Mouse (Mus musculus) limb, embryonic 14.5 days (tissue): ENCODE measurements around the gene Sh3gl1. TPM values are rescaled to one million over a fixed set of nuclear protein-coding genes. Genes with fewer than 3 reads are reported as not detected.

Experiments
- ATAC-seq: fragments of 200-750 bp; cut with Nextera tagmentation; 2 replicates; pipeline ENCODE4 v1.8.0; 2017; ENCODE audit warnings: low read depth, moderate number of reproducible peaks, moderate TSS enrichment; ENCODE audit not compliant: low FRiP score
- DNase-seq: peaks from one replicate; pipeline ENCODE4 v3.0.0-alpha.2; 2015; ENCODE audit warnings: low spot score
- H3K27ac ChIP-seq: fragments of 300-500 bp; sonication (generic); replicated peaks from 2 replicates; pipeline ENCODE4 v1.5.1; 2014; ENCODE audit warnings: low read depth, mild to moderate bottlenecking, low read length, moderate library complexity, mixed read lengths
- H3K27me3 ChIP-seq: fragments of 300-500 bp; sonication (generic); 2 replicates; pipeline ENCODE4 v1.6.1; 2014; ENCODE audit warnings: low read length, mixed read lengths; ENCODE audit not compliant: control insufficient read depth, insufficient read depth
- H3K36me3 ChIP-seq: fragments of 300-500 bp; sonication (generic); 2 replicates; pipeline ENCODE4 v1.6.1; 2014; ENCODE audit warnings: mild to moderate bottlenecking, low read length, moderate library complexity, mixed read lengths; ENCODE audit not compliant: control insufficient read depth, insufficient read depth
- H3K4me1 ChIP-seq: fragments of 300-500 bp; sonication (generic); 2 replicates; pipeline ENCODE4 v1.6.1; 2014; ENCODE audit warnings: antibody characterized with exemption, low read length, mixed read lengths; ENCODE audit not compliant: control insufficient read depth, insufficient read depth
- H3K4me2 ChIP-seq: fragments of 300-500 bp; sonication (generic); replicated peaks from 2 replicates; pipeline ENCODE4 v1.6.1; 2014; ENCODE audit warnings: low read depth, mild to moderate bottlenecking, low read length, moderate library complexity; ENCODE audit not compliant: severe bottlenecking
- H3K4me3 ChIP-seq: fragments of 300-500 bp; sonication (generic); replicated peaks from 2 replicates; pipeline ENCODE4 v1.5.1; 2014; ENCODE audit warnings: low read length
- H3K9ac ChIP-seq: fragments of 300-500 bp; sonication (generic); 2 replicates; pipeline ENCODE4 v1.6.1; 2014; ENCODE audit warnings: mild to moderate bottlenecking, low read depth, low read length, moderate library complexity; ENCODE audit not compliant: severe bottlenecking
- H3K9me3 ChIP-seq: fragments of 300-500 bp; sonication (generic); 2 replicates; pipeline ENCODE4 v1.6.1; 2016; ENCODE audit warnings: low read length; ENCODE audit not compliant: control insufficient read depth
- POLR2A ChIP-seq: fragments of 200-500 bp; IDR thresholded peaks from 2 replicates; pipeline ENCODE4 v1.8.0; 2012; ENCODE audit warnings: inconsistent platforms, mild to moderate bottlenecking, moderate library complexity, borderline replicate concordance; ENCODE audit not compliant: insufficient read depth, insufficient read length; ENCODE audit errors: extremely low read depth
- WGBS: fragments of 180-500 bp; shearing (Covaris S2); extraction: QIAGEN DNeasy Blood & Tissue Kit; methylation state at CpG from one replicate; pipeline ENCODE4 v1.1.7; 2014; 5-methylcytosine and 5-hydroxymethylcytosine counted together
- polyA plus RNA-seq, 2 experiments: library from polyadenylated mRNA; depleted of rRNA in 1 of 2; stranded (reverse) in 1 of 2; unstranded in 1 of 2; fragments of >200 nt; fragmentation: Nextera tagmentation in 1 of 2; extraction: Ambion mirVana in 1 of 2; gene quantifications; 2 replicates each; pipeline versions ENCODE4 v1.2.1 to v1.2.3; 2012 to 2014

The Sh3gl1 gene
- polyA plus RNA-seq, 2 experiments, result 166 to 176 TPM

DNA sequence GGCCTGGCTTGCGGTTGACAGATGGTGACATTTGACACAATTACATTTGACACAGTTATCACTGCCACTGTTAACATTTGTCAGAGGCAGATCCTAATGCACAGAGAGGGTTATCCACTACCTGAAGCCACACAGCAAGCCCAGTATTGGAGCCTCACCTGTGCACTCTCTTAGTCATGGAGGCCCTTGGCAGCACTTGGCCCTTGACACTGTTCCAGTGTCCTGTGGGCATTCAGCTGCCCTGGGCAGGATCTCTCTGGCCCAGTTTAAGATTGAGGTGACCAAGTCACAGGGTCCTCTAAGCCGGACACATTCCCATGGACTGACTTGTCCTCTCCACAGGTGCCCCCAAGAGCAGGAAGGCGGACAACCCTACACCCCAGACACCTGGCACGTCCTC, 69.2 kb downstream of the Sh3gl1 start:
- no peak overlapping the region for H3K9ac ChIP-seq
- no peak overlapping the region for H3K27ac ChIP-seq
- H3K27me3 ChIP-seq, result no peaks in the 10 kb centered on the region
- H3K4me2 ChIP-seq, result no peak overlapping the region
- H3K36me3 ChIP-seq, result peaks cover 42% of the 10 kb centered on the region
- no peaks in the 10 kb centered on the region for H3K9me3 ChIP-seq
- H3K4me3 ChIP-seq, result no peak overlapping the region
- no peak for TF ChIP-seq POLR2A
- DNase-seq, result no peak
- H3K4me1 ChIP-seq, result peaks cover 6% of the 10 kb centered on the region; the same call in 1 of the 2 replicates
- WGBS, result 90% methylated on average over 4 of the region's 4 CpGs
- ATAC-seq, result no peak

Other genes with a start within 250 kb of the Sh3gl1 start
- 2.1 and 3.5 TPM in 2 replicates for gene Zfp119a, start 157.7 kb downstream of the Sh3gl1 start, polyA plus RNA-seq (2012; rRNA removed)
- 10.3 and 11.4 TPM in 2 replicates for gene Zfp119a, start 157.7 kb downstream of the Sh3gl1 start, polyA plus RNA-seq (2014; fragmentation: Nextera tagmentation; extraction: Ambion mirVana)
- gene Zfp959, start 144.5 kb downstream of the Sh3gl1 start, polyA plus RNA-seq (2012; rRNA removed), result 5.3 and 7.6 TPM in 2 replicates
- 11.1 and 12.1 TPM in 2 replicates for gene Zfp959, start 144.5 kb downstream of the Sh3gl1 start, polyA plus RNA-seq (2014; fragmentation: Nextera tagmentation; extraction: Ambion mirVana)
- gene Zfp119b, start 87.1 kb downstream of the Sh3gl1 start, polyA plus RNA-seq (2012; rRNA removed), result 1.9 and 3.5 TPM in 2 replicates
- gene Zfp119b, start 87.1 kb downstream of the Sh3gl1 start, polyA plus RNA-seq (2014; fragmentation: Nextera tagmentation; extraction: Ambion mirVana), result 7.1 and 8.3 TPM in 2 replicates
- gene Ebi3, start 84.0 kb downstream of the Sh3gl1 start, polyA plus RNA-seq (2012; rRNA removed), result 2.3 and 2.8 TPM in 2 replicates
- gene Ebi3, start 84.0 kb downstream of the Sh3gl1 start, polyA plus RNA-seq (2014; fragmentation: Nextera tagmentation; extraction: Ambion mirVana), result 1.7 and 2.2 TPM in 2 replicates
- gene Yju2, start 77.5 kb downstream of the Sh3gl1 start, polyA plus RNA-seq (2012; rRNA removed), result 9.3 and 13.3 TPM in 2 replicates
- gene Yju2, start 77.5 kb downstream of the Sh3gl1 start, polyA plus RNA-seq (2014; fragmentation: Nextera tagmentation; extraction: Ambion mirVana), result 16.7 and 19.2 TPM in 2 replicates
- 58.0 and 77.5 TPM in 2 replicates for gene Shd, start 66.2 kb downstream of the Sh3gl1 start, polyA plus RNA-seq (2012; rRNA removed)
- 25.8 and 33.7 TPM in 2 replicates for gene Shd, start 66.2 kb downstream of the Sh3gl1 start, polyA plus RNA-seq (2014; fragmentation: Nextera tagmentation; extraction: Ambion mirVana)
- gene Fsd1, start 50.1 kb downstream of the Sh3gl1 start, polyA plus RNA-seq (2012; rRNA removed), result 27.5 and 29.4 TPM in 2 replicates
- gene Fsd1, start 50.1 kb downstream of the Sh3gl1 start, polyA plus RNA-seq (2014; fragmentation: Nextera tagmentation; extraction: Ambion mirVana), result 14.2 and 18.7 TPM in 2 replicates
- 14.7 TPM in 2 replicates for gene Stap2, start 31.1 kb downstream of the Sh3gl1 start, polyA plus RNA-seq (2012; rRNA removed)
- 14.4 and 18.7 TPM in 2 replicates for gene Stap2, start 31.1 kb downstream of the Sh3gl1 start, polyA plus RNA-seq (2014; fragmentation: Nextera tagmentation; extraction: Ambion mirVana)
- 118 and 148 TPM in 2 replicates for gene Mpnd, start 30.9 kb downstream of the Sh3gl1 start, polyA plus RNA-seq (2012; rRNA removed)
- 101 and 114 TPM in 2 replicates for gene Mpnd, start 30.9 kb downstream of the Sh3gl1 start, polyA plus RNA-seq (2014; fragmentation: Nextera tagmentation; extraction: Ambion mirVana)
- 22.8 and 25.1 TPM in 2 replicates for gene Chaf1a, start 3.8 kb upstream of the Sh3gl1 start, polyA plus RNA-seq (2012; rRNA removed)
- 18.4 and 19.3 TPM in 2 replicates for gene Chaf1a, start 3.8 kb upstream of the Sh3gl1 start, polyA plus RNA-seq (2014; fragmentation: Nextera tagmentation; extraction: Ambion mirVana)
- gene Ubxn6, start 38.4 kb upstream of the Sh3gl1 start, polyA plus RNA-seq (2012; rRNA removed), result 61.9 and 82.9 TPM in 2 replicates
- 36.4 and 43.1 TPM in 2 replicates for gene Ubxn6, start 38.4 kb upstream of the Sh3gl1 start, polyA plus RNA-seq (2014; fragmentation: Nextera tagmentation; extraction: Ambion mirVana)
- 82.3 and 118 TPM in 2 replicates for gene Hdgfl2, start 43.0 kb upstream of the Sh3gl1 start, polyA plus RNA-seq (2012; rRNA removed)
- gene Hdgfl2, start 43.0 kb upstream of the Sh3gl1 start, polyA plus RNA-seq (2014; fragmentation: Nextera tagmentation; extraction: Ambion mirVana), result 84.9 and 104 TPM in 2 replicates
- gene Plin4, start 73.2 kb upstream of the Sh3gl1 start, polyA plus RNA-seq (2012; rRNA removed), result 0.04 and 0.09 TPM in 2 replicates
- gene Plin4, start 73.2 kb upstream of the Sh3gl1 start, polyA plus RNA-seq (2014; fragmentation: Nextera tagmentation; extraction: Ambion mirVana), result 0.07 and 0.11 TPM in 2 replicates
- gene Plin5, start 81.0 kb upstream of the Sh3gl1 start, polyA plus RNA-seq (2012; rRNA removed), result not detected in 2 replicates
- 0.10 and 0.17 TPM in 2 replicates for gene Plin5, start 81.0 kb upstream of the Sh3gl1 start, polyA plus RNA-seq (2014; fragmentation: Nextera tagmentation; extraction: Ambion mirVana)
- gene Lrg1, start 85.4 kb upstream of the Sh3gl1 start, polyA plus RNA-seq (2012; rRNA removed), result 0.27 and 0.29 TPM in 2 replicates
- gene Lrg1, start 85.4 kb upstream of the Sh3gl1 start, polyA plus RNA-seq (2014; fragmentation: Nextera tagmentation; extraction: Ambion mirVana), result 0.43 and 0.51 TPM in 2 replicates
- gene Sema6b, start 103.7 kb upstream of the Sh3gl1 start, polyA plus RNA-seq (2012; rRNA removed), result 10.5 and 13.4 TPM in 2 replicates
- gene Sema6b, start 103.7 kb upstream of the Sh3gl1 start, polyA plus RNA-seq (2014; fragmentation: Nextera tagmentation; extraction: Ambion mirVana), result 3.1 and 3.8 TPM in 2 replicates
- gene Tnfaip8l1, start 125.8 kb upstream of the Sh3gl1 start, polyA plus RNA-seq (2012; rRNA removed), result 9.3 and 10.3 TPM in 2 replicates
- 11.6 and 11.7 TPM in 2 replicates for gene Tnfaip8l1, start 125.8 kb upstream of the Sh3gl1 start, polyA plus RNA-seq (2014; fragmentation: Nextera tagmentation; extraction: Ambion mirVana)
- gene Mydgf, start 147.3 kb upstream of the Sh3gl1 start, polyA plus RNA-seq (2012; rRNA removed), result 83.2 and 93.7 TPM in 2 replicates
- gene Mydgf, start 147.3 kb upstream of the Sh3gl1 start, polyA plus RNA-seq (2014; fragmentation: Nextera tagmentation; extraction: Ambion mirVana), result 99.7 and 101 TPM in 2 replicates
- 54.3 and 69.6 TPM in 2 replicates for gene Dpp9, start 182.3 kb upstream of the Sh3gl1 start, polyA plus RNA-seq (2012; rRNA removed)
- gene Dpp9, start 182.3 kb upstream of the Sh3gl1 start, polyA plus RNA-seq (2014; fragmentation: Nextera tagmentation; extraction: Ambion mirVana), result 33.9 and 37.7 TPM in 2 replicates
- 14.5 and 18.4 TPM in 2 replicates for gene Fem1a, start 220.2 kb upstream of the Sh3gl1 start, polyA plus RNA-seq (2012; rRNA removed)
- gene Fem1a, start 220.2 kb upstream of the Sh3gl1 start, polyA plus RNA-seq (2014; fragmentation: Nextera tagmentation; extraction: Ambion mirVana), result 16.0 and 17.4 TPM in 2 replicates
- gene Ticam1, start 240.2 kb upstream of the Sh3gl1 start, polyA plus RNA-seq (2012; rRNA removed), result 12.5 and 16.5 TPM in 2 replicates
- 8.2 and 8.7 TPM in 2 replicates for gene Ticam1, start 240.2 kb upstream of the Sh3gl1 start, polyA plus RNA-seq (2014; fragmentation: Nextera tagmentation; extraction: Ambion mirVana)